Mouse (Mus musculus) stomach, embryonic 15.5 days (tissue): ENCODE measurements around the gene Prdx5. TPM values are rescaled to one million over a fixed set of nuclear protein-coding genes. Genes with fewer than 3 reads are reported as not detected.
A peak's percentile ranks its signal among the peaks of the same experiment; 100 is the strongest.

ENCODE experiments used
- ATAC-seq: fragments of 200-750 bp; cut with Nextera tagmentation; 2 replicates; pipeline ENCODE4 v1.8.0; 2017; ENCODE audit warnings: low read depth, moderate number of reproducible peaks, moderate TSS enrichment; ENCODE audit not compliant: insufficient read depth, low FRiP score
- H3K27ac ChIP-seq: fragments of 300-500 bp; sonication (generic); 2 replicates; pipeline ENCODE4 v1.5.1; 2015; ENCODE audit warnings: mild to moderate bottlenecking, inconsistent platforms
- H3K27me3 ChIP-seq: fragments of 300-500 bp; sonication (generic); replicated peaks from 2 replicates; pipeline ENCODE4 v1.6.1; 2015; ENCODE audit warnings: inconsistent platforms
- H3K36me3 ChIP-seq: fragments of 300-500 bp; sonication (generic); 2 replicates; pipeline ENCODE4 v1.6.1; 2015; ENCODE audit warnings: inconsistent platforms
- H3K4me1 ChIP-seq: fragments of 300-500 bp; sonication (generic); 2 replicates; pipeline ENCODE4 v1.6.1; 2015; ENCODE audit warnings: inconsistent platforms
- H3K4me2 ChIP-seq: fragments of 300-500 bp; sonication (generic); 2 replicates; pipeline ENCODE4 v1.6.1; 2015; ENCODE audit warnings: mild to moderate bottlenecking, inconsistent platforms
- H3K4me3 ChIP-seq: fragments of 300-500 bp; sonication (generic); replicated peaks from 2 replicates; pipeline ENCODE4 v1.5.1; 2015; ENCODE audit warnings: inconsistent platforms
- H3K9ac ChIP-seq: fragments of 300-500 bp; sonication (generic); 2 replicates; pipeline ENCODE4 v1.6.1; 2015; ENCODE audit warnings: inconsistent platforms
- H3K9me3 ChIP-seq: fragments of 300-500 bp; sonication (generic); 2 replicates; pipeline ENCODE4 v1.6.1; 2016; ENCODE audit warnings: inconsistent platforms
- WGBS: fragments of 180-500 bp; shearing (Covaris S2); methylation state at CpG from one replicate; pipeline ENCODE4 v1.1.7; 2015; 5-methylcytosine and 5-hydroxymethylcytosine counted together
- polyA plus RNA-seq: library from polyadenylated mRNA; unstranded; fragments of >200 nt; fragmentation: Nextera tagmentation; extraction: Ambion mirVana; gene quantifications from 2 replicates; pipeline ENCODE4 v1.2.1, GENCODE M21; 2015

The Prdx5 gene
- polyA plus RNA-seq, 1 experiment from 2014 or later = 279 TPM

GRCm38 (mm10) chr19:6934195-6934977 lies 24.5 kb upstream of the Prdx5 start, which contains the start of gene Kcnk4:
TSS of gene Kcnk4 (minus strand) at chr19:6934515.
- peak within 1 kb of the TSS; percentile 46 for H3K9ac ChIP-seq
- peaks cover 52% of the 10 kb centered on the region for H3K27me3 ChIP-seq
- H3K27ac ChIP-seq = no peak within 1 kb of the TSS
- H3K9me3 ChIP-seq = no peaks in the 10 kb centered on the region
- WGBS = 11% methylated on average over 23 of the region's 23 CpGs
- H3K4me1 ChIP-seq = peaks cover 10% of the 10 kb centered on the region
- peak within 1 kb of the TSS; percentile 43 for H3K4me3 ChIP-seq
- no peaks in the 10 kb centered on the region for H3K36me3 ChIP-seq
- H3K4me2 ChIP-seq = peak within 1 kb of the TSS; percentile 85
- ATAC-seq = no peak

DNA sequence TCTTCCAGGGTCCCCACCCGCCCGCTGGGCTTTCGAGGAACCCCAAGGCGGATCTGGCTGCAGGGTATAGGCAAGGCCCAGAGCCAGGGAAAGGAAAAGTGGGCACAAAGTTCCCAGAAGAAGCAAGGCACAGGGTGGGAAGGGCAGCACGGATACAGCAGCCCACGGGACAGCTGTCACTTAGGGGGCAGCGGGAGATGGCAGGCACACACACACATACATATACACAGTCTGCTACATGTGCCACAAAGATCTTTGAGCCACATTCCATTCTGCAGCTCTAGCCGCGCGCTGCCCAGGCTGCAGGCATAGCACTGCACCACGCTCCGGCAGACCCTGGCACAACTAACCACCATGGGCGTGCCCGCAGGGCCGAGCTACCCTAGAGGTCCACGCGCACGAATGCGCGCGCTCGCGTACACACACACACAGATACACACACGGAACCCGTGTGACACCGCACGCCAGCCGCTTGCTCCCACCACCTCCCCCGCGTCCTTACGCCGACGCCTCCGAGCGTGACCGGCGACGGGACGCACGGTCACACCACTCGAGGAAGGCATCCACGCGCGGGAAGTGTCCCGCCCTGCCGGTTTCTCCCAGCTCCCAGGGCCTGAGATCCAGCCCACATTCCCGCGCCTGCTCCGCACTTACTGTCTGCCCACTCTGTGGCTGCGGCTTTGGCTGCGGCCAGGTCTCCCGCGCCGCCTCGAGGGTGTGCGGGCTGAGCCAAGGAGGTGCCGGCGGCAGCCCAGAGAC lies 23.7 kb upstream of the Prdx5 start:
- Histone ChIP-seq H3K27me3 (peaks cover 52% of the 10 kb centered on the region), H3K4me3 (peak overlapping the region; percentile 43), H3K9ac (peak overlapping the region; percentile 46), H3K9me3 (no peaks in the 10 kb centered on the region), H3K4me1 (peaks cover 10% of the 10 kb centered on the region), H3K4me2 (peak overlapping the region; percentile 85), H3K27ac (no peak overlapping the region), H3K36me3 (no peaks in the 10 kb centered on the region)
- 5% methylated on average over 58 of the region's 58 CpGs for WGBS
- peak; percentile 35; the same call in 1 of the 2 replicates for ATAC-seq

- no peaks in the 10 kb centered on the region for H3K36me3 ChIP-seq
- 0 out of 2 replicates have a peak overlapping the region, but pooled peaks have one; percentile 43 for H3K4me3 ChIP-seq
- peaks cover 55% of the 10 kb centered on the region for H3K27me3 ChIP-seq
- H3K4me2 ChIP-seq = 0 out of 2 replicates have a peak overlapping the region, but pooled peaks have one; percentile 85
- WGBS = 39% methylated on average over 4 of the region's 4 CpGs
- ATAC-seq = no peak
- H3K27ac ChIP-seq = no peak overlapping the region
- H3K9me3 ChIP-seq = no peaks in the 10 kb centered on the region
- H3K4me1 ChIP-seq = peaks cover 10% of the 10 kb centered on the region
- no peak overlapping the region for H3K9ac ChIP-seq
These were observed 23.2 kb upstream of the Prdx5 start for GRCm38 (mm10) chr19:6933102-6933435.

GRCm38 (mm10) chr19:6932018-6932417 lies 22.1 kb upstream of the Prdx5 start:
- H3K9ac ChIP-seq = no peak overlapping the region
- peaks cover 65% of the 10 kb centered on the region for H3K27me3 ChIP-seq
- no peak overlapping the region for H3K4me2 ChIP-seq
- no peaks in the 10 kb centered on the region for H3K36me3 ChIP-seq
- no peaks in the 10 kb centered on the region for H3K9me3 ChIP-seq
- no peak for ATAC-seq
- H3K27ac ChIP-seq = no peak overlapping the region
- WGBS = 58% methylated on average over 1 of the region's 1 CpGs
- H3K4me3 ChIP-seq = no peak overlapping the region
- peaks cover 12% of the 10 kb centered on the region for H3K4me1 ChIP-seq

DNA sequence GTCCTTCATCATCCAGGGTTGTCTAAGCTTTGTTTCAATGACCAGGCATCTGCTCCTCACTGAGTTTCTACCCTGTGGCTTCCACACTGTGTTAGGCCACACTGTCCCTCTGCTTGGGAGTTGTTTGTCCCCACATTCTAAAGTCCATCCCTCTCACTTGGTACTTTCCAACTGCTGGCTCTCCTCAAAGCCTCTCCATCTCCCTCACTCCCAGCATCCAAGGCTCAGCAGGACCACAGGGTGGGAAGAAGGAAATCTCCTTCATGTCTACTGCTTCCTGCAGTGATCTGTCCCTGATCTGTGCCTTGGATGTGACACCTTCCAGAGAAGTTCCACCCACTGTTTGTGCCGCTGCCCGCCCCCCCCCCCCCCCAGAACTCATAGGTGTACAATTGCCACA lies 21.1 kb upstream of the Prdx5 start:
- 7% methylated on average over 2 of the region's 2 CpGs for WGBS
- peaks cover 16% of the 10 kb centered on the region for H3K4me1 ChIP-seq
- no peak overlapping the region for H3K27ac ChIP-seq
- no peaks in the 10 kb centered on the region for H3K9me3 ChIP-seq
- no peak overlapping the region for H3K4me2 ChIP-seq
- peaks cover 71% of the 10 kb centered on the region for H3K27me3 ChIP-seq
- no peaks in the 10 kb centered on the region for H3K36me3 ChIP-seq
- no peak overlapping the region for H3K4me3 ChIP-seq
- no peak overlapping the region for H3K9ac ChIP-seq
- ATAC-seq = no peak

DNA sequence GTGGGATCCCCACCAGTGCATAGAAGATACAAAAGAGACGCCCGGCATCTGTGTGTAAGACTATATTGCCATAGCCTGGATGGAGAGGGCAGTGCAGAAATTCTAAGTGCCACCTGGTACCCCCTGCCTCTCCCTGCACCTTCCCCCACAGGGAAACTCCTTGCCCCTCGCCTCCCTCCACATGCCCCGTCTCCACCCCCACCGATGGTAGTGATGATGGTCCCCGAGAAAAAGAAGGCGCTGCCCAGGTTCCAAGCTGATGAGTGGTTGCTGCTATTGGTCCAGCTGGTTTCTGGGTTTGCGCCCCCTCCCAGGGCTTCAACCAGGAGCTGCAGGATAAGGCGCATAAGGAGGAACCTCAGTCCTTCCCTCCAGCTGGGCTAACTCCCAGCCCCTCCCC lies 18.2 kb upstream of the Prdx5 start:
- Histone ChIP-seq H3K27ac (no peak overlapping the region), H3K9me3 (no peaks in the 10 kb centered on the region), H3K4me2 (peak overlapping the region; percentile 40), H3K4me1 (peaks cover 23% of the 10 kb centered on the region), H3K4me3 (peak overlapping the region; percentile 17), H3K36me3 (no peaks in the 10 kb centered on the region), H3K27me3 (peaks cover 71% of the 10 kb centered on the region), H3K9ac (no peak overlapping the region)
- WGBS = 15% methylated on average over 9 of the region's 9 CpGs
- no peak for ATAC-seq

GRCm38 (mm10) chr19:6926559-6927255 lies 16.8 kb upstream of the Prdx5 start:
- peaks cover 61% of the 10 kb centered on the region for H3K27me3 ChIP-seq
- ATAC-seq = no peak
- H3K9me3 ChIP-seq = no peaks in the 10 kb centered on the region
- H3K9ac ChIP-seq = no peak overlapping the region
- peak overlapping the region; percentile 40 for H3K4me2 ChIP-seq
- no peaks in the 10 kb centered on the region for H3K36me3 ChIP-seq
- H3K4me1 ChIP-seq = peaks cover 32% of the 10 kb centered on the region
- WGBS = 15% methylated on average over 26 of the region's 26 CpGs
- H3K4me3 ChIP-seq = peak overlapping the region; percentile 17
- H3K27ac ChIP-seq = peak overlapping the region; percentile 57; the same call in 1 of the 2 replicates

GRCm38 (mm10) chr19:6925611-6926329 lies 15.9 kb upstream of the Prdx5 start:
- peaks cover 35% of the 10 kb centered on the region for H3K4me1 ChIP-seq
- H3K27me3 ChIP-seq = peaks cover 58% of the 10 kb centered on the region
- WGBS = 19% methylated on average over 40 of the region's 40 CpGs
- no peak overlapping the region for H3K9ac ChIP-seq
- no peaks in the 10 kb centered on the region for H3K9me3 ChIP-seq
- ATAC-seq = no peak
- peak overlapping the region; percentile 52 for H3K4me2 ChIP-seq
- H3K4me3 ChIP-seq = peak overlapping the region; percentile 28; the same call in 1 of the 2 replicates
- no peaks in the 10 kb centered on the region for H3K36me3 ChIP-seq
- peak overlapping the region; percentile 57; the same call in 1 of the 2 replicates for H3K27ac ChIP-seq

- Histone ChIP-seq H3K27me3 (peaks cover 57% of the 10 kb centered on the region), H3K36me3 (no peaks in the 10 kb centered on the region), H3K4me3 (peak within 1 kb of the TSS; percentile 28), H3K9ac (no peak within 1 kb of the TSS), H3K9me3 (no peaks in the 10 kb centered on the region), H3K4me1 (peaks cover 40% of the 10 kb centered on the region), H3K27ac (peak within 1 kb of the TSS; percentile 57; the same call in 1 of the 2 replicates), H3K4me2 (peak within 1 kb of the TSS; percentile 52)
- no peak for ATAC-seq
- 4% methylated on average over 9 of the region's 9 CpGs for WGBS
These were observed 15.3 kb upstream of the Prdx5 start, which contains the start of gene Catsperz for GRCm38 (mm10) chr19:6925307-6925573. TSS of gene Catsperz (minus strand) at chr19:6925380.

GRCm38 (mm10) chr19:6924461-6925306 lies 14.8 kb upstream of the Prdx5 start:
- H3K9ac ChIP-seq = no peak overlapping the region
- H3K27me3 ChIP-seq = peaks cover 54% of the 10 kb centered on the region
- H3K4me3 ChIP-seq = peak overlapping the region; percentile 28
- H3K36me3 ChIP-seq = no peaks in the 10 kb centered on the region
- 4% methylated on average over 39 of the region's 39 CpGs for WGBS
- ATAC-seq = no peak
- H3K27ac ChIP-seq = no peak overlapping the region
- peaks cover 46% of the 10 kb centered on the region for H3K4me1 ChIP-seq
- H3K4me2 ChIP-seq = peak overlapping the region; percentile 52
- no peaks in the 10 kb centered on the region for H3K9me3 ChIP-seq
